Mouse (Mus musculus) E14TG2a.4 (cell line): ENCODE results near the gene Mvk.

Experiments
- H3K27me3 ChIP-seq: 2 replicates; pipeline ENCODE4 v1.6.1; 2014; ENCODE audit warnings: low read length, control low read depth; ENCODE audit not compliant: insufficient read depth
- H3K36me3 ChIP-seq: 2 replicates; pipeline ENCODE4 v1.6.1; 2014; ENCODE audit warnings: low read length, control low read depth; ENCODE audit not compliant: insufficient read depth
- H3K4me1 ChIP-seq: replicated peaks from 2 replicates; pipeline ENCODE4 v1.6.1; 2014; ENCODE audit warnings: low read depth, low read length, control low read depth
- H3K4me3 ChIP-seq: replicated peaks from 2 replicates; pipeline ENCODE4 v1.5.1; 2014; ENCODE audit warnings: mild to moderate bottlenecking, low read length
- H3K9me3 ChIP-seq: 2 replicates; pipeline ENCODE4 v1.6.1; 2014; ENCODE audit warnings: low read length, control low read depth
- CTCF ChIP-seq: conservative IDR thresholded peaks from 2 replicates; pipeline ENCODE4 v1.5.1; 2014; ENCODE audit warnings: low read length
- NANOG ChIP-seq: IDR thresholded peaks from 2 replicates; pipeline ENCODE4 v1.6.1; 2014; ENCODE audit warnings: borderline replicate concordance, low read length, mixed read lengths
- POU5F1 ChIP-seq: IDR thresholded peaks from 2 replicates; pipeline ENCODE4 v1.6.1; 2014; ENCODE audit warnings: low read length, borderline replicate concordance

Gene Mvk

GRCm38 (mm10) chr5:114464561-114464960 lies 20.5 kb downstream of the Mvk start:
- H3K27me3 ChIP-seq: no peaks in the 10 kb centered on the region
- H3K4me3 ChIP-seq: no peak overlapping the region
- TF ChIP-seq NANOG (no peak), POU5F1 (no peak), CTCF (no peak)
- peaks cover 9% of the 10 kb centered on the region; the same call in 1 of the 2 replicates for H3K36me3 ChIP-seq
- no peaks in the 10 kb centered on the region for H3K9me3 ChIP-seq
- peaks cover 81% of the 10 kb centered on the region for H3K4me1 ChIP-seq

- no peak for TF ChIP-seq NANOG
- TF ChIP-seq POU5F1: no peak
- TF ChIP-seq CTCF: no peak
- Histone ChIP-seq H3K36me3 (no peaks in the 10 kb centered on the region), H3K4me3 (peak overlapping the region; percentile 55; the same call in 1 of the 2 replicates), H3K4me1 (peaks cover 78% of the 10 kb centered on the region), H3K27me3 (no peaks in the 10 kb centered on the region), H3K9me3 (no peaks in the 10 kb centered on the region)
Observed at GRCm38 (mm10) chr5:114465641-114466040, 21.6 kb downstream of the Mvk start.

DNA sequence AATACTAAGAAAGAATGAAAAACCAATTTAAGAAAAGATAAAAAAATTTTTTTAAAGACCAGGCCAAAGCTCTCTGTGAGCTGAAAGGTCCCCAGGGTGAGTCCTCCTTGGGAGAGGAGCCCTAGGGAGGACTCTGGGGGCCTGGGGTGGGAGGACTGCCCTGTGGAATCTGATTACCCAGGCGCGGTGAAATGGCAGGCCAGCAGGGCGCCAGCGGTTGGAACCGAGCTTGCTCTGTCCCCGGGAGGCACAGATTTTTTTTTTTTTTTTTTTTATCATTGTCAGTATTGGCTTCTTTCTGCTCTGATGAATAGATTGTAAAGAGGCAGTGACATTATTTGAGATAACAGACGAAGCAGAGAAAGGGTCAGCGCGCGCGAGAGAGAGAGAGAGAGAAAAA lies 22.9 kb downstream of the Mvk start:
- H3K36me3 ChIP-seq: no peaks in the 10 kb centered on the region
- no peaks in the 10 kb centered on the region for H3K27me3 ChIP-seq
- no peaks in the 10 kb centered on the region for H3K9me3 ChIP-seq
- peaks cover 65% of the 10 kb centered on the region for H3K4me1 ChIP-seq
- TF ChIP-seq NANOG (no peak), CTCF (no peak), POU5F1 (no peak)
- H3K4me3 ChIP-seq: 0 out of 2 replicates have a peak overlapping the region, but pooled peaks have one; percentile 35

DNA sequence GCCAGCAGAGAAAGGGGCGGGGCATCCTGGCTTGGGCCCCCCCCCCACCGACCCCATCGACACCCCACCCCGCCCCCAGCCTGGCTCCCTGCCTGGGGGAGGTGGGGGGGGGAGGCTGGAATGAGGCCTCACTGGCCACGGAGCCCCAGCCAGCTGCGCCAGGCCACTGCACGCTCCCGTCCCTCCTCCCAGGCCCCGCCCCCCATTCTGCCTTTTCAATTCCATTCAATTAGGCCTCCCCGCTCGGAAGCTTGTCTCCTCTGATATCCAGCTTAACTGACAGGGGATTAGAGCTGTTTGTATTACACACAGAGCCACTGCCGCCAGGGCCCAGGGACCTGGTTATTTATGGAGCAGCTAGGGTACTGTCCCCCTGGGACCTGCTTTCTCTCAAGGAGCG lies 23.4 kb downstream of the Mvk start:
- H3K9me3 ChIP-seq: no peaks in the 10 kb centered on the region
- H3K4me1 ChIP-seq: peaks cover 62% of the 10 kb centered on the region
- H3K27me3 ChIP-seq: 0 out of 2 replicates have a peak, but pooled peaks cover 2% of the 10 kb centered on the region
- H3K4me3 ChIP-seq: peak overlapping the region; percentile 45
- TF ChIP-seq NANOG: no peak
- TF ChIP-seq CTCF: no peak
- no peak for TF ChIP-seq POU5F1
- H3K36me3 ChIP-seq: no peaks in the 10 kb centered on the region

GRCm38 (mm10) chr5:114468007-114468406 lies 23.9 kb downstream of the Mvk start:
- TF ChIP-seq NANOG (no peak), POU5F1 (no peak), CTCF (no peak)
- no peaks in the 10 kb centered on the region for H3K36me3 ChIP-seq
- 0 out of 2 replicates have a peak, but pooled peaks cover 5% of the 10 kb centered on the region for H3K27me3 ChIP-seq
- H3K9me3 ChIP-seq: no peaks in the 10 kb centered on the region
- peak overlapping the region; percentile 45 for H3K4me3 ChIP-seq
- H3K4me1 ChIP-seq: peaks cover 61% of the 10 kb centered on the region

DNA sequence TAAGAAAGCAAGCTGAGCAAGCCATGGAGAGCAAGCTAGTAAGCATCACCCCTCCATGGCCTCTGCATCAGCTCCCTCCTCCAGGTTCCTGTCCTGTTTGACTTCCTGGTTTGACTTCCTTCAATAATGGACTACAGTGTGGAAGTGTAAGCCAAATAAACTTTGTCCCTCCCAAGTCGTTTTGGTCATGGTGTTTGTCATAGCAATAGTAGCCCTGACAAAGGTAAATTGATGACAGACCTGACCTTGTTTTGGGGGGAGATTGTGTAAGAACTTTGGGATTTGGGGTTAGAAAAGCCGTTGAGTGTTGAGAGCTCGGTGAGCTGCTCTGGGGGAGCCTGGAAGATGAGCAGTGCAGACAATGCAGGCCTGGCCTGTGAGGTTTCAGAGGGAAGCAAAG lies 26.3 kb downstream of the Mvk start:
- H3K4me3 ChIP-seq: no peak overlapping the region
- H3K27me3 ChIP-seq: 0 out of 2 replicates have a peak, but pooled peaks cover 5% of the 10 kb centered on the region
- H3K4me1 ChIP-seq: peaks cover 63% of the 10 kb centered on the region
- H3K36me3 ChIP-seq: peaks cover 2% of the 10 kb centered on the region; the same call in 1 of the 2 replicates
- no peak for TF ChIP-seq POU5F1
- TF ChIP-seq CTCF: no peak
- H3K9me3 ChIP-seq: no peaks in the 10 kb centered on the region

GRCm38 (mm10) chr5:114474741-114475491 lies 30.8 kb downstream of the Mvk start:
- H3K4me1 ChIP-seq: peaks cover 51% of the 10 kb centered on the region
- peaks cover 47% of the 10 kb centered on the region for H3K36me3 ChIP-seq
- H3K4me3 ChIP-seq: no peak overlapping the region
- H3K27me3 ChIP-seq: 0 out of 2 replicates have a peak, but pooled peaks cover 5% of the 10 kb centered on the region
- H3K9me3 ChIP-seq: no peaks in the 10 kb centered on the region
- no peak for TF ChIP-seq CTCF
- no peak for TF ChIP-seq POU5F1
- TF ChIP-seq NANOG: no peak

- Histone ChIP-seq H3K9me3 (peaks cover 8% of the 10 kb centered on the region; the same call in 1 of the 2 replicates), H3K36me3 (peaks cover 62% of the 10 kb centered on the region), H3K4me1 (peaks cover 60% of the 10 kb centered on the region), H3K27me3 (no peaks in the 10 kb centered on the region), H3K4me3 (no peak overlapping the region)
- TF ChIP-seq POU5F1 (no peak), CTCF (no peak), NANOG (no peak)
Observed at GRCm38 (mm10) chr5:114478267-114478666, 34.2 kb downstream of the Mvk start.

- Histone ChIP-seq H3K36me3 (peaks cover 43% of the 10 kb centered on the region), H3K4me1 (peaks cover 61% of the 10 kb centered on the region), H3K9me3 (peaks cover 8% of the 10 kb centered on the region; the same call in 1 of the 2 replicates), H3K4me3 (peak overlapping the region; percentile 85), H3K27me3 (no peaks in the 10 kb centered on the region)
- TF ChIP-seq NANOG: no peak
- TF ChIP-seq POU5F1: no peak
- TF ChIP-seq CTCF: no peak
Observed at GRCm38 (mm10) chr5:114482587-114483011, 38.5 kb downstream of the Mvk start.
